Mouse (Mus musculus): ENCODE data around the gene Slc29a1.

The Slc29a1 gene

DNA sequence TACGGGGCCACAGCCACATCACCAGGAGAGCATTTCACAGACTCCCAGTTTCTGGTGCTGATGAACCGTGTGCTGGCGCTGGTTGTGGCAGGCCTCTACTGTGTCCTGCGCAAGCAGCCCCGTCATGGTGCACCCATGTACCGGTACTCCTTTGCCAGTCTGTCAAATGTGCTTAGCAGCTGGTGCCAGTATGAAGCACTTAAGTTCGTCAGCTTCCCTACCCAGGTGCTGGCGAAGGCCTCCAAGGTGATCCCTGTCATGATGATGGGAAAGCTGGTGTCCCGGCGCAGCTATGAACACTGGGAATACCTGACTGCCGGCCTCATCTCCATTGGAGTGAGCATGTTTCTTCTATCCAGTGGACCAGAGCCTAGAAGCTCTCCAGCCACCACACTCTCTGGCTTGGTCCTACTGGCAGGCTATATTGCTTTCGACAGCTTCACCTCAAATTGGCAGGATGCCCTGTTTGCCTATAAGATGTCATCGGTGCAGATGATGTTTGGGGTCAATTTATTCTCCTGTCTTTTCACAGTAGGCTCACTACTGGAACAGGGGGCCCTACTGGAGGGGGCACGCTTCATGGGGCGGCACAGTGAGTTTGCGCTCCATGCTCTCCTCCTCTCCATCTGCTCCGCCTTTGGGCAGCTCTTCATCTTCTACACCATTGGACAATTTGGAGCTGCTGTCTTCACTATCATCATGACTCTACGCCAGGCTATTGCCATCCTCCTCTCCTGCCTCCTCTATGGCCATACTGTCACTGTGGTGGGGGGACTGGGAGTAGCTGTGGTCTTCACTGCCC is 32.8 kb downstream of the Slc29a1 start:
- DNase-seq = no peak

DNA sequence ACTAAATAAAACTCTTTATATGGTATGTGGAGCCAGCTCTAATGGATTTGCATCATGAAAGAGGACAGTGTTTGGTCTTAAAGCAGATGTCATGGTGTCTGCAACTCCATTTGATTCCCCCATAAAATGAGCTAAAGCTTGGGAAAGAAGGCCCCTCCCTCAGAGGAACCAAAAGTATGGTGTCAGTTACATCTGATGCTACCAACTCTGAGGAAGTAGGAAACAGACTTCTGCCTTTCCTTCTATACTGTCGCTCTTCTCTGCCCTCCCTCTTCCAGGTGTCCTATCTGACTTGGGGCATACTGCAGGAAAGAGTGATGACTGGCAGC is 33.4 kb downstream of the Slc29a1 start:
- no peak for DNase-seq

DNA sequence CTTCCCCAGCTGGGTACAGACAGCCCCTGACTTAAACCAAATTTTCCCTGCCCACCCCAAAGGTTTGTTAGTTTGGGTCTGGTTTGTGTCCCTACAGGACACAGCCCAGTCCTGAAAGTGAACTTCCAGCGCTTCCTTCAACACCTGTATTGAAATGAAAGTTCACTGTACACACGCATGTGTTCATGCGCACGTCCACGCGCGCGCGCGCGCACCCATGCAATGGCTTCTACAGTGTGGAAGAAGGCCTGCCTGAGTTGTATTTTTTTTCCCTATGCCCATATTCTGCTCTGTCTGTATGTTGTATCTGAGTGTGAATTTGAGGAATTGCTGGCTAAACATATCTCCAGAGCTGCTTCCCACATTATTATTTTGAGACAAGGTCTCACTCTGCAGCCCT is 34.3 kb downstream of the Slc29a1 start:
- no peak for DNase-seq

DNA sequence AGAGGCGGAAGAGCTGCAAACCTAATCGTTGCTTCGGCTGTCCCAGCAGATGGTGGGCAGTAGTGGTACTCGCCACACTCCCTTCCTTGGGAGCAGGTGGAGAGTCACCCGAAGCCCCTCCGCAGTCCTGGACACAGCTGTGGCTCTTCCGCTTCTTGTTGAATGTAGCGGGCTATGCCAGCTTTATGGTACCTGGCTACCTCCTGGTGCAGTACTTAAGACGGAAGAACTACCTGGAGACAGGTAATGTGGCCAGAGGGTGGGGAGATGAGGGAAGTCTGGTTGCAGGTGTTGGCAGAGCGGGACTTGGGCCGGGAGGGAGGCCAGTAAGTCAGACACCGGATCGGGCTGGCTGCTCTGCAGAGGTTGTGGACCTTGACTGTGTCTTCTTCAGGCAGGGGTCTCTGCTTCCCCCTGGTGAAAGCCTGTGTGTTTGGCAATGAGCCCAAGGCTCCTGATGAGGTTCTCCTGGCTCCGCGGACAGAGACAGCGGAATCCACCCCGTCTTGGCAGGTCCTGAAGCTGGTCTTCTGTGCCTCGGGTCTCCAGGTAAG is 34.8 kb downstream of the Slc29a1 start:
- DNase-seq = no peak

DNA sequence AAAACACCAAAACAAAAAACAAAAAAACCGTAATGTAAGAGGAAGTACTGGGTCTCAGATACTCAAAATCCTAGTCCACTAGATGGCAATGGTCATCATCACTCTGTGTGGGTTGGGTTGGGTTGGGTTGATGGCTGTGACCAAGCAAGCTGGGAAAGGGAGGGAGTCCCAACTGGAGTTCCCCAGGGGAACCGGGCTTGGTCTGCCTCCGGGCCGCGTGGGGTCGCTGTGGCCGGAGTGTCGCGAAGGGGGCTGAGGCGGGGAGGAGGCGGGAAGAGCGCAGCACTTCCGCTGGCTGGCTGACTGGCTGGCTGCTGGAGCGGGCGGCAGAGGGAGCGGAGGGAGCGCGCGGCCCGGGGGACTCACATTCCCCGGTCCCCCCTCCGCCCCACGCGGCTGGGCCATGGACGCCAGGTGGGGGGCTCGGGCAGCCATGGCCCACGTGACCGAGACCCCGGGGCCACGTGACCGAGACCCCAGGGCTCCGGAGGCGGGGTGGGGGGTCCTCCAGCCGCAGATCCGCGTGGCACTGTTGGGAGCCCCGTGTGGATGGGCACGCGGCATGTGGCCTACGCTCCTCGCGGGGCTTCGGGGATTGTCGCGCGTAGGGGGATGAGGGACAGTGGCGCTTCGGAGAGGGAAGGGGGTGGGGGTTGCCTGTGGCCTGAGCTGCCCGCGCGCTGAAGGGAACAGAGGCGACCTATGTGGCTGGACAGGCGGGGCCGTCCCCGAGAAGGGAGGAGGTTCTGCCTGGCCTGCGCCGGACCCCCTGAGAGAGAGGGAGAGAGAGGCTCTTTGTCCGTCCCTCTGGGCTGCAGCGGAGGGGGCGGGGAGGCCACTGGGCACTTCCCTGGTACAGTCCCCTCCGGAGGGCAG is 35.5 kb downstream of the Slc29a1 start, which contains the start of gene Slc35b2:
Gene Slc35b2, plus strand, starts transcription at position 220 of the 876 bp plus-strand sequence.
- DNase-seq = peak; percentile 92

DNA sequence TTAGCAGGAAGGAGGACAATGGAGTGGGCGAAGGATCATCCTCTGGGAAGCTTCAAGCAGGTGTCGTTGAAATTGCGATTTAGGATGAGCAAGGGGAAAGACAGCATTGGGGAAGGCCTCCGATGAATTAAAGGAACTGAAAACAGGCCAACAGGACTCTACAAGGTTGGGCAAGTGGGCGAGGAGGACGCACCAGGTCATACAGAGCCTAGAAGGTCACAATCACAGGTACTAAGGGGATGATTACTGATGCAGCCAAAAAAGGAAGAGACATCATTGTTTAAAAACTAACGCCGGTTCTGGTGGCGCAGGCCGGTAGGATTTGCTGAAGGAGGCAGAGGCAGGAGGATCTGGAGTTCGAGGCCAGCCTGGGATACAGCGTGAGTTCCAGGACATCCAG is 36.2 kb downstream of the Slc29a1 start:
- no peak for DNase-seq

DNA sequence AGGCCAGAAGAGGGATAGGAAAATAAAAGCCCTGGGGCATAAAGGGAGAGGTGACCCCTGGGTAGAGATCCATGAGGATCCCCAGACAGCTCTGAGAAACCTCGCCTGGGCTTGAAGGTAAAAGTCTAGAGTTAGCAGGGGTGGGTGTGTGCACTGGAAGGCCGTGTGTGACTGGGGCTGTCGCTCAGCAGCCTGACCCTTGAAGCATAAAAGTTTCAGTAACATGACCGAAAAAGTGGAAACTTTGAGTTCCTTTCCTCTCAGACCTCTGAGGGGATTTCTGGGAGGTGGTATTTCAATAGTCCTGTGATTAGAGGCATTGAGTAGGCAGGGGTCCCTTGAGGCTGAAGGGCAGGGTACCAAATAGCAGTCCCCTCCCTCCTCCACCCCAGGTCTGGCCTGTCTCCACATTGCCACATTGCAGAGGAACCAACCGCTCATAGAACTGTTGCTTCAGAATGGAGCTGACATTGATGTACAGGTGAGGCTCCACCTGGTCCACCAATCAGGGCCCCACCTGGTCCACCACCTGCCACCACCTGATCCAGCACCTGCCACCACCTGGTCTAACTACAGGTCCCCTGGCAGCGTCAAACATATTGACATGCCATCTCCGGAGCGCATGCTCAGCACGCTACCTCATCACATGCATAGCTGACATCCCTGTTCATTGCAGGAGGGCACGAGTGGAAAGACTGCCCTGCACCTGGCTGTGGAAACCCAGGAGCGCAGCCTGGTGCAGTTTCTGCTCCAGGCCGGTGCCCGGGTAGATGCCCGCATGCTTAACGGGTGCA is 39.5 kb downstream of the Slc29a1 start:
- DNase-seq = no peak

DNA sequence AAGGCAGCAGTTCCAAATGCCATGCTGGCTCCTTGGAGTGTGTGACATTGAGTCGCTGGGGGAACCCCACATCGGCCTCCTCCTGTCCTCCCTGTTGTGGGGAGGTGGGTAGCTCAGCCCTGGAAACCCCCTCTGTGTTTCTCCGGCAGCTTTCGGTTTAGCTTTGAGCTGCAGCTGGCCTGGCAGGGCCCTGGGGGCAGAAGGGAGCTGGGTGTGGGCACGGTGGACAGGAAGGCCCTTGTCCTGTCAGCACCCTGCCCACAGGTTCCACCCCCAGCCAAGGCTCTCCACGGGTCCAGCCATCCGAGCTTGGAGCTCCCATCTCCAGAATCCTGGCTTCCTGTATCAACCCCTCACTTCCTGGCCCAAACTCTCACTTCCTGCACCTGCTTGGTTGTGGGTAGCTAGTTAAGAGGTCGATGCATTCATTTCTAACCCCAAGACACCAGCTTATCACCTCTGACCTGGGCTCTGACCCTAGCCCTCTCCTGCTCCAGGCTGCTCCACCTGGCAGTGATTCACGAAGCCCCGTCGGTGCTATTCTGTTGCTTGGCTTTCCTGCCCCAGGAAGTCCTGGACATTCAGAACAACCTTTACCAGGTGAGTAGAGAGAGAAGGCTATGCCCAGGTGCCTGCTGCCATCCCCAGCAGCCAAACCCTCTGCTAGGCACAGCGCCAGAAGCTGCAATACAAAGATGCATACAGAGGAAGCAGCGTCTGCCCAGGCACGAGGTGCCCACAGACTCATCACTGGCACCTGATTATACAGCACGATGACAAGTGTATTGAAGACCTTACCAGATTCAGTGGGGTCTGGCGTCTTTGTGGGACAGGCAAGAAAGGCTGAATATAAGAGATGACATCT is 41.2 kb downstream of the Slc29a1 start:
- DNase-seq = no peak

DNA sequence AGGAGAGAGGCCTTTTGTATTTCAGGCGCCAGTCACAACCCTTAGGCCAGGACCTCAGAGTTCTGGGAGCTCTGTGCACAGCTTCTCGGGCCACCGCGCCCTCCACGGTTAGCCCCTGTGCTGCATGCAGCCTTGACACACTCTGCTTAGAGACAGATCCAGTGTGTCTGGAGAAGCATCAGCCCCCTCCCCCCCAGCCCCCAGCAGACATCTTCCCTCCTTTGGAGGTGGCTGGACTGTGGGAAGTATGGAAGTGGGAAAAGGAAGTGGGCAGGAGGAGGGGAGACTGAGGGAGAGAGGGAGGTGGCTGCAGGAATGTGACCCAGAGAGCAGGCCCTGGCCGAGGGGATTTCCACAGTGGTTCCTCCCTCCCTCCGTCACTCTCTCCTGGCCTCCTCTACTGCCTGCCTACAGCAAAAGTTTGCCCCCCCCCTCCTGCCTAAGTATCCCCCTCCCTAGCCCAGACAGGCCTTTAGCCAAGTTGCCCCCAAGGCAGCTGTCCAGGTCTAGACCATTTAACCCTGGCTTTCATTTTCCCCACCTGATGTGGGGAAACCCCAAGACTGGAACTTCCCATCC is 42.1 kb downstream of the Slc29a1 start:
- DNase-seq = no peak

DNA sequence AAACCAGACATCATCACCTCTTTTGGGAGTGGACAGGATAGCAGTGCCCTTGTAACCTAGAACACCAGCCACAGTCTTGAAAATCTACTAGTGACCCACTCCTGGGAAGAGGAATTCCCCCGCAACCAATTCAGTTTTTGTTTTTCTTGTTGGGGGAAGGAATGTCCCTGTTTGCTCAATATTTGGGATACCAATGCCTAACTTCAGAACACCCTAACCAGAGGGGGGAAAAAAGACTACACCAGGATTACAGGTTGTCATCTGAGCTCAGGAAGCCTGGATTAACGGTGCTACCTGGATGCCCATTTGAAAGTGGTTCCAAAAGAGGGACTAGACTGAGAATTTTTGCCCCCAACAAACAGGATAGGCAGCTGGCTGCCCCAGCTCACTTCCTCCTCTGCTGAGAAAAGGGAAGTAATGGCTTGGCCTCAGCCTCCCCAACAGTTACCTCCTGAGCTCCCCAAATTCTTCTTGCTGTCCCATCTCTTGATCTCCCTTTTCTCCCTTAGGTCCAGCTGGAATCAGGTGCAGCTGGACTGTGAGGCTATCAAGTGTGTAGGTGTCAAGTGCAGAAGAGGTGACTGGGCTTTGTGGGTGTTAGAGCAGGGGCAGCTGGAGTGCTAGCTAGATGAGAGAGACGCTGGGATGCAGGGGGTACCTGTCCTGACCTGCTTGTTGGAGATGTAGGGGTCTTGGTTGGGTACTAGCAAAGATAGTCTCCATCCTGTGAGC is 42.7 kb downstream of the Slc29a1 start:
- DNase-seq = no peak

DNA sequence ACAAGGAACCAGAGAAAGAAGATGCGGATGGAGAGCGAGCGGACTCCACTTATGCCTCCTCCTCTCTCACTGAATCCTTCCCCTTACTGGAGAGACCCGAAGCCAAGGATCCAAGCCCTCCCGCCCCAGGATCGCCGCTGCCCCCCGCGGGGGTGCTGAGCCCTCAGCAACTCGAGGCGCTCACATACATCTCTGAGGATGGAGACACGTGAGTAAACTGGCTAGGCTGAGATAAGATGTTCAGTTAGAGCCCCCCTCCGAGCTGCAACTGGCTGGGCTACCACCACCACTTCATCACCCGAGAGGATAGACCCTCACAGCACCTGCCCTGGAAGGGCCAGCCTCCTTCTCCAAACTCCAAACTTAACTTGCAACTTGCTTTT is 43.3 kb downstream of the Slc29a1 start:
- no peak for DNase-seq

DNA sequence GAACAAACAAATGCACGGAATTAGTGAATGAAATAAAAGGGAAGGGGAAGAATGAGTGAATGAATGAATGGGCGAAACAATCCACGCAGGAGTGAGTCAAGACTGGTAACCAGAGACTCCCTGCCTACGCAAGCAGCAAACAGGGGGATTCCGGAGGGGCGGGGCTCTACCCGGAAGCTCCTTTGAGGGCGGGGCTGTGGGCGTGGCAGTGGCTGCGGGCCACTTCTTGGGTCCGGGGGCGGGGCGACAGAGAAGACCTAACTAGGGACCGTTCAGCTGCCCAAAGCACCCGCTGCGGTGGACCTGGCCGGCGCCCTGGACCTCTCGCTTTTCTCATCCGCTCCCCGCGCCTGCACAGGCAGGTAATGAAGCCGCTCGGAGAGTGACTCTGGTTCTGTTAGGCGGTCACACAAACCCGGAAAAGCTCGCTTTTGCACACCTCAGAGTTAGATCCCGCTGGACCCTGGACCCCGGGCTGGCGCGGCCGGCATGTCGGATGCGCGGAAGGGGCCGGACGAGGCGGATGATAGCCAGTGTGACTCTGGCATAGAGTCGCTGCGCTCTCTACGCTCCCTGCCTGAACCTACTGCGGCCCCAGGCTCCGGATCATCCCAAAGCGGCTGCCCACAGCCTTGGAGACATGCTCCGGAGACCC is 43.8 kb downstream of the Slc29a1 start, which contains the start of gene Nfkbie:
Gene Nfkbie, plus strand, starts transcription at position 252 of the 655 bp plus-strand sequence.
- peak; percentile 90 for DNase-seq

DNA sequence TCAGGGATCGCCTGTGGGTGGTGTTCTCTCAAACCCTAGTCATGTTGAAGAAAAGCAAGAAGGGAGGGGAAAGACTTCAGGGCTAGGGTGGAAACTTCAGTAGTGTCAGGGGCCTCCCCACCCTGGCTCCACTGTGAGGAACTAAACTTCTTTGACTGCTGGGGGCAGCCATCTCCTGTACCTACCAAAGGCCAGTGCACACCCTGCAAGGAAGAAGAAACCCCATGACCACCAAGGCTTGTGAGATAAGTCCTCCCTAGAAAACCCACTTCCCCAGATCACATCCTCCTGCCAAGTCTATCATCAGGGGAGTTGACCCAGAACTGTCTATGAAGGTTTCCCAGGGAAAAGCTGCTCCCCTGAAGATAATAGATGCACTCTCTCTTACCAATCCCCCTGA is 45.0 kb downstream of the Slc29a1 start:
- DNase-seq = no peak

DNA sequence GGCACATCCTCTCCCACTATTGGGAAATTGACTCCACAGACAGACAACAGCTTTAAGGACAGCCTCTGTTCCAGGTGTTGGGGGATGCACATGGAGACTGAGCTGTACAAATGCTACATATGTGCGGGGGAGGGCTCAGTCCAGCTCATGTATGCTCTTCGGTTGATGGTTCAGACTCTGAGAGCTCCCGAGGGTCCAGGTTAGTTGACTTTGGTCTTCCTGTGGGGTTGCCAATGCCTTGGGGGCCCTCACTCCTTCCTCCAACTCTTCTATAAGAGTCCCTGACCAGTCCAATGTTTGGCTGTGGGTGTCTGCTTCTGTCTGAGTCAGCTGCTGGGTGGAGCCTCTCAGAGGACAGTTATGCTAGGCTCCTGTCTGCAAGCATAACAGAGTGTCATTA is 46.3 kb downstream of the Slc29a1 start:
- DNase-seq = no peak

DNA sequence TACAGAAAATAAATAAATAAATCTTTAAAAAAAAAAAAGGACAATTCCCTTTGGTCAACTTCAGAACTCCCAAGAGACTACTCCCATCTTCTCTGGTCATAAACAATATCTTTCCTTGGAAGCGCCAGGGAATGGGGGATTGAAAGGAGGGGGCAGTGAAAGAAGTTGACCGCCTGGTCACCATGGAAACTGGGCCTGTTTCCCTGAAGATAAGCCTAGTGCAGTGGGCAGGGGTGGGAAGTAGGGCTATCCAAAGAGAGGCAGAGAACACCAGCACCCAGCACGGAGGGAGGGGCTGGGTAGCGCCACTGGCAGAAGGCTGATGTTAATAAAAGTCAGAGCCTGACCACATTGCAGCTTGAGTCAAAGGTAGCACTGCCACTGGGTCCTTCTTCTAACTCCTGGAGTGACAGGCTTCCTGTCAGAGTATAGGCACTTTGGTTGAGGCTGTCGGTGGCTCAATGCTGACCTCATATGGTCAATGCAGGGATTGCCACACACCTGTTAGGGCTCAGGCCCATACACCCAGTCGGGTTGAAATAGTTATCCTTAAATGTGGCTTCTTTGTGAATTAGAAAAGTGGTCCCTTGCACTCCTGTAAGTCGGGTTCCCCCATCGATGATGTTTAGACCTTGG is 47.5 kb downstream of the Slc29a1 start:
- peak; percentile 73 for DNase-seq

DNA sequence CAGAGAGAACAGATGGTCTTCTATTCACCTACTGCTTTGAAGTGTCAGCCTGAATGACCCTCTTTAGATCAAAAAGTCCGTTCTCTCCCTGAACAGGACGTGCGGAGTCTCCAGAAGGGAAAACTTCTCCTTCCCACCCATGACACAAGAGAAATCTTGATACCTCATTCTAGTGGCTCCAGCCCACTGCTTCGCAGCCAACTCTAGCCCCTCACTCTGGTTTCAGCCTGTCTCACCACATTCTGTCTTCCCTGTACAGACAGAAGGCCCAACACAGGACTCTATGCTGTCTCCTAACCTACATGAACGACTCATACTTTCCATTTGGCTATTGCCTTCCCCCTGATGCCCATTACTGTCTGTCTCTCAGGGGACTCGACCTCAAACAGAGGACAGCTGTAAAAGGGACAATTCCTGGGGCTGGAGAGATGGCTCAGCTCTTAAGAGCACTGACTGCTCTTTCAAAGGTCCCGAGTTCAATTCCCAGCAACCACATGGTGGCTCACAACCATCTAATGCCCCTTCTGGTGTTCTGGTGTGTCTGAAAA is 48.1 kb downstream of the Slc29a1 start:
- DNase-seq = no peak

DNA sequence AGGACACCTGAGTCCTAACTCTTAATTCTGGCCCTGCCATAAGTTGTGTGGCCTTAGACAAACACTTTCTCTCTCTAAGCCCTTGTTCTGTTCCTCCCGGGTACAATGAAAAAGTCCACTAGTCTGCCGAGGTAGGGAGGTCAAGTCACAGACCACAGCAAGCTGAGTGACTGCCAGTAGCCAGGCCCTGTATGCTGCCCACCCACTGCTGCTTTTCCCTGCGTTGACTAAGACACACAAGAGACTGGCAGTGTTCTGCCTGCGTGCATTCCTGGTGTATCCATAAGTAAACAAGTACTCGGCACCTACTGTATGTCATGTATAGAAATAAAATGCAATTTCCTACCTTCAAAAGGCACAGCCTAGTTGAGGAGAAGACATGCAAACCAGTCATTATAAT is 49.2 kb downstream of the Slc29a1 start:
- no peak for DNase-seq

DNA sequence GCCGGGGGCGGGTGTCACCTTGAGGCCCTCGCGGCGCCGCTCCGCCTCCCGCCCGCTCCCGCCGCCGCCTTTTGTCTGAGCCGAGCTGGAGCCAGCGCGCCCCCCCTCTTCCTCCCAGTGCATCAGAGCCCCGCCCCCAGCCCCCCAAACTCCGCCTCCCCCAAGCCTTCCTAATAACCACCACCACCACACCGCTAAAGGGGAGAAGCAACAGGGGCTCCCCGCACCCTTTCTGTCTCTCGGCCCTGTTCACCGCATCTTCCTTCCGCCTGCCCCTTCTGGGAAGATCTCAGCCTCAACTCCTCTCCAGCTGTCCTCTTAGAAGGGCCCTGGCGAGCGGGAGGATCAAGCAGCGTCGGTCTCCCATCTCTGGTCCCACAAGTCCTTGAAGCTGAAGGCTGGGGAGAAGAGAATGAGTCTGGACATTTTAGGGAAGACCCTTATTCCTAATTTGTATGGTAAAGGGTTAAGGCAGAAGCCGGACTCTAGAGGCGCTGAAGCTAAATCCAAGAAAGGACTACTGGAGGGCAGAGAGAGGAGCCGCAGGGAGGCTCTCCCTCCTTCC is 49.7 kb downstream of the Slc29a1 start, which contains the start of gene Tmem151b:
Gene Tmem151b, minus strand, starts transcription at position 61 of the 565 bp plus-strand sequence.
- DNase-seq = peak; percentile 77
